Mouse (Mus musculus) heart, embryonic 13.5 days (tissue): ENCODE data around the gene Zfp503. TPM values are rescaled to one million over a fixed set of nuclear protein-coding genes. Genes with fewer than 3 reads are reported as not detected.

Source experiments
- ATAC-seq: fragments of 200-750 bp; cut with Nextera tagmentation; 2 replicates; pipeline ENCODE4 v1.8.0; 2017; ENCODE audit warnings: moderate TSS enrichment; ENCODE audit not compliant: insufficient number of reproducible peaks, low FRiP score, low TSS enrichment; ENCODE audit errors: extremely low read depth
- H3K27ac ChIP-seq: fragments of 300-500 bp; sonication (generic); replicated peaks from 2 replicates; pipeline ENCODE4 v1.5.1; 2015; ENCODE audit warnings: moderate library complexity, mild to moderate bottlenecking, inconsistent platforms
- H3K27me3 ChIP-seq: fragments of 300-500 bp; sonication (generic); replicated peaks from 2 replicates; pipeline ENCODE4 v1.6.1; 2015; ENCODE audit warnings: mild to moderate bottlenecking, inconsistent platforms
- H3K36me3 ChIP-seq: fragments of 300-500 bp; sonication (generic); 2 replicates; pipeline ENCODE4 v1.6.1; 2015; ENCODE audit warnings: mild to moderate bottlenecking, inconsistent platforms
- H3K4me1 ChIP-seq: fragments of 300-500 bp; sonication (generic); 2 replicates; pipeline ENCODE4 v1.6.1; 2015; ENCODE audit warnings: inconsistent platforms
- H3K4me2 ChIP-seq: fragments of 300-500 bp; sonication (generic); 2 replicates; pipeline ENCODE4 v1.6.1; 2015; ENCODE audit warnings: inconsistent platforms, mild to moderate bottlenecking, moderate library complexity
- H3K4me3 ChIP-seq: fragments of 300-500 bp; sonication (generic); 2 replicates; pipeline ENCODE4 v1.5.1; 2015; ENCODE audit warnings: moderate library complexity, mild to moderate bottlenecking, inconsistent platforms
- H3K9ac ChIP-seq: fragments of 300-500 bp; sonication (generic); 2 replicates; pipeline ENCODE4 v1.6.1; 2015; ENCODE audit warnings: inconsistent platforms, mild to moderate bottlenecking, moderate library complexity
- H3K9me3 ChIP-seq: fragments of 300-500 bp; sonication (generic); 2 replicates; pipeline ENCODE4 v1.6.1; 2016; ENCODE audit warnings: inconsistent platforms
- WGBS: fragments of 180-500 bp; shearing (Covaris S2); methylation state at CpG from one replicate; pipeline ENCODE4 v1.1.7; 2015; ENCODE audit warnings: mixed read lengths; 5-methylcytosine and 5-hydroxymethylcytosine counted together
- polyA plus RNA-seq: library from polyadenylated mRNA; unstranded; fragments of >200 nt; fragmentation: Nextera tagmentation; extraction: Ambion mirVana; gene quantifications from 2 replicates; pipeline ENCODE4 v1.2.1, GENCODE M21; 2015

Zfp503 gene
- polyA plus RNA-seq, 1 experiment from 2014 or later = 4.2 TPM

DNA sequence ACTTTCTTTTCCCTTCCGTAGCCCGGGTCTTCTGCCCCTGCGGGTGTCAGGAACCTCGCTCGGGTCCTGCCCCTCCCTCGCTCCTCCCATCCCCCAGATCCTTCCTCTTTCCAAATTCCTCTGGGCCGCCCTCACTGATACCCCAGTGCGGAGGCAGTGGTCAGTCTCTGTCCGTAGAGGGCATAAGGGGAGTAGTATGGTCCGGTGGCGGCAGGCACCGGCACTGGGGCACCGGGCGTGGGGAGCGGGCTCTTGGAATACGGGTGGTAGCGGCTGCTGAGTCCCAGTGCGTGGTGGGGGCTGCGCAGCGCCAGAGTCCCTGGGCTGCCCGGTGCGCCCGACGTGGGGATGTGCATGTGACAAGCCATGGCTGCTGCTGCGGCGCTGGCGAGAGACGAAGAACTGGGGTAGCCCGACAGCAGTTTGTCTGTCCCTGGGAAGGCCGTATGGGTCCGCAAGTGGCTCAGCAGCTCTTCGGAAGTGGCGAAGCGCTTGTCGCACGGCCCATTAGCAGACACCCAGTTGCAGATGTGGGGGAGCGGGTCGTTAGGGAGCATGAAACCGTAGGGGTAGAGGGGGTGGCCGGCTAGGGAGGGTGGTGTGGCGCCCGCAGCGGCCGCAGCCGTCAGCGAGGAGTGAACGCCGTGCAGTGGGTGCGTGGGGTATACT lies 4.5 kb downstream of the Zfp503 start:
- peaks cover 51% of the 10 kb centered on the region for H3K27me3 ChIP-seq
- H3K9me3 ChIP-seq = no peaks in the 10 kb centered on the region
- H3K4me2 ChIP-seq = peak overlapping the region; percentile 95
- H3K9ac ChIP-seq = peak overlapping the region; percentile 91
- peaks cover 11% of the 10 kb centered on the region for H3K36me3 ChIP-seq
- WGBS = 7% methylated on average over 49 of the region's 49 CpGs
- peaks cover 57% of the 10 kb centered on the region for H3K4me1 ChIP-seq
- ATAC-seq = no peak
- H3K4me3 ChIP-seq = peak overlapping the region; percentile 84
- H3K27ac ChIP-seq = peak overlapping the region; percentile 96

DNA sequence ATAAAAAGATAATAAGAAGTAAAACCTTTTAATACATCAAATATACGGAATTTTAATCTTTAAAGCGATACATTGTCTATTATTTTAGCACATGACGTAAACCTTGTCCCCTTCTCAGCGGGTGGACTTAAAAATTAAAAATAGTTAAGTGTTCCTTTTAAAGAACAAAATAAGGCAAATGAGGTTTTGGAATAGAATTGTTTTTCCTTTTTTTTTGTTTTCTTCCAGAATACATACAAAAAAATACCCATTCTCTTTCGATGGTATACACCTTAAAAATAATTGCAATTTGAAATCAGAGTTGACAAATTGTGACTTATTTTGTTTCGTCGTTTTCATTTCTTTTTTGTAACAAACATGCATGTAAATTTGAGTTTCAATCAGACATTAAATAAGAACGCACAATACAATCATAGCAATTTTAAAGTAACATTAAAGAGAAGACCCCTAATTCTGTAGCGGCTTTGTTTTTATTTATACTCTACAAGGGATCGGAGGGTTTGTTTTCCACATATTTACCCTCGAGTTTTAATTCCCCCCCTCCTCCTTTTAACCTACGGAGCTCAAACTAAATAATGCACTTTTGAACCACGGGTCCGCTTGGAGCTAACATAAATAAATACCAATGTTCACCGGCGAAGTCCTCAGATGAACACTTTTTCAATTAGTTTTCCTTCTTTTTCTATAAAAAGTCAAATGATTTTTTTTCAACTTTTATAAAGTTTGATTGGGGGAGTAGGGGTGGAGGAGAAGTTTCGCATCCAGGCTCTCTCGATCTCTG lies 5.3 kb downstream of the Zfp503 start:
- peak overlapping the region; percentile 96; the same call in 1 of the 2 replicates for H3K27ac ChIP-seq
- peak overlapping the region; percentile 91 for H3K9ac ChIP-seq
- peak overlapping the region; percentile 84 for H3K4me3 ChIP-seq
- whole genome bisulfite sequencing = 16% methylated on average over 18 of the region's 18 CpGs
- H3K9me3 ChIP-seq = no peaks in the 10 kb centered on the region
- peaks cover 11% of the 10 kb centered on the region for H3K36me3 ChIP-seq
- no peak for ATAC-seq
- peaks cover 49% of the 10 kb centered on the region for H3K4me1 ChIP-seq
- peaks cover 47% of the 10 kb centered on the region for H3K27me3 ChIP-seq
- peak overlapping the region; percentile 95 for H3K4me2 ChIP-seq

DNA sequence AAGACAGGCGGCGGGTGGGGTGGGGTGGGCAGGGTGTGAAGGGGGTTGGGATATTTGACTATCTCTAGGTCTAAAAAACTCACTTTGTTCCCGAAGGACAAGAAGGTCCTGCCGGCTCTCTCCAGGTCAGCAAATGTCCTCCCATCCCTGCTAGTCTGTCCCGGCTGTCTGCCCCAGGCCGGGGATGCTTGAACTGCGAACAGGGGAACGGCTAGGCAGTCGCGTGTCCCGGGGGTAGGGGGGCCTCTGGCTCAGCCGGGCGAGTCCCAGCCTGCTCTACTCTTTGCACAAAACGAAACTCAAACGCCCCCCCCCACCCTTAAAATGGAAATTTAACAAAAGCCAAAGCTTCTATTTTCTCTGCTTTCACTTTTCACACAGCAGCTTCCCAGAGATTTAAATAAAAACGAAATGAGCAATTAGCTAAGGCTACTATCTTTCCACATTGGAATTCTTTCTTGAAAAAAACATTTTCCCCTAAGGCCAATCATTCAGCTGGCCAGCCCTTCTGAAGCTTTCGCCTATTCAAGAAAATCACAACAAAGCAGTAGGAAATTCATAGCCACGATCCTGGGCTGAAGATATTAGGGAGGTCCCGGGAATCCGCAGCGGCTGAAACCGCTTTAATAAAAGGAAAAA lies 6.0 kb downstream of the Zfp503 start:
- H3K27me3 ChIP-seq = peaks cover 40% of the 10 kb centered on the region
- H3K36me3 ChIP-seq = peaks cover 11% of the 10 kb centered on the region
- peak overlapping the region; percentile 65 for H3K27ac ChIP-seq
- peak overlapping the region; percentile 52 for H3K4me3 ChIP-seq
- ATAC-seq = no peak
- peaks cover 42% of the 10 kb centered on the region for H3K4me1 ChIP-seq
- H3K9ac ChIP-seq = peak overlapping the region; percentile 79
- 2% methylated on average over 22 of the region's 22 CpGs for WGBS
- peak overlapping the region; percentile 83 for H3K4me2 ChIP-seq
- H3K9me3 ChIP-seq = no peaks in the 10 kb centered on the region

DNA sequence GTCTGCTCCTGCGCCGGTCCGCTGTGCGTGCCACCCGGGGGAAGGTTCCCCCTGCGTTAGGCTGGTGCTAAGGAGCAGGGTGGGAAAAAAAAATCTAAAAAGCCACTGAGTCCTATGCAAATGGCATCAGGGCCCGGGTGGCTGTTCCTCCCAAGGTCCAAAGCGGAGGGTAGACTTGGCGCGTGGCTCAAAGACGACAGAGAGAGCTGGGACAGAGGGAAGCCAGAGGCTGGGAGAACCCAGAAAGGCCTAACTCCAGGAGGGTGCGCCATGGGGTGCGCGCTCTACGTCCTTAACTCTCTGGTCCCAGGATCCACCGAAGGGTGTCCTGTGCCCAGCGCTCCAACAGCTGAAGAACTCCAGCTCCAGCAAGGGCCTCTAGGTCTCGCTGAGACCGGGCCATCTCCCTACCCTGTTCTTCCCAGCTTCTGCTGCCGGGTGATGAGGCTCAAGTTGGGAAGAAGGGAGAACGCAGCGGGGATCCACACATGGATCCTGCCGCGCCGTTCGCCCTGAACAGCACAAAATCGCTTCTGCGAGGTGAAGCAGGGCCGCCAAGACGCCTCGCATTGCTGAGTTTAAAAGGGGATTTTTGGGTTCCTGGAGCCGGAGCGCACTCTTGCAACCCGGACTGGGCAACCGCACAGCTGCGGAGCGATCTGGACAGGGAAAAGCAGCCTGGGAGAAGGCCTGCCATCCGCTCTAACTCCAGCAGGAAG lies 6.7 kb downstream of the Zfp503 start:
- WGBS = 6% methylated on average over 38 of the region's 38 CpGs
- no peak for ATAC-seq
- peak overlapping the region; percentile 65 for H3K27ac ChIP-seq

DNA sequence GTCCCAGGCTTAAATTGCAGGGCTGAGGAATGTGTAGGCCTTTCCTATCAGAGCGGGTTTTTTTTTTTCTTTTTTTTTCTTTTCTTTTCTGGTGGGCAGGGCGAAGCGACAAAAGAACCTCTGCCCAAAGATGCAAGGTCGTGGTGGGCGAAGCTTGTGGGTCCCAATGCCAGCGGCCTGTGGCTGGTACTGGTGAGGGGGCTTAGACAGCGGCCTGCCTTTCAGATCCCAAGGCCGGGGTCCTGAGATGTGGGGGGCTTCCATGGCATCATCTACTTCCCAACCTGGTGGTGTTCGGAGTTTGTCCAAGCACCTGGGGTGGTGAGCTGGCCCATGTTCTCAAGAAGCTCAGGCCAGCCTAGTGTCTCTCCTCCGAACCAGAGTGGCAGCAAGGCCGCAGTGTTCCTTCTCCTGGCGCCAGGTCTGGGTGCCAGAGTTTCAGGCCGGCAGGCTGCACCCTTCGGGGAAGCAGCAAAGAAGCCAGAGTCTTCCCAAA lies 7.3 kb downstream of the Zfp503 start:
- Histone ChIP-seq H3K4me2 (peak overlapping the region; percentile 83), H3K9me3 (no peaks in the 10 kb centered on the region), H3K27ac (peak overlapping the region; percentile 65), H3K4me1 (peaks cover 41% of the 10 kb centered on the region), H3K27me3 (peaks cover 39% of the 10 kb centered on the region), H3K4me3 (peak overlapping the region; percentile 52), H3K9ac (peak overlapping the region; percentile 79), H3K36me3 (peaks cover 11% of the 10 kb centered on the region)
- ATAC-seq = no peak
- WGBS = 36% methylated on average over 14 of the region's 14 CpGs

More for the DNA sequence above, 6.7 kb downstream of the Zfp503 start:
- H3K4me2 ChIP-seq = peak overlapping the region; percentile 83
- H3K36me3 ChIP-seq = peaks cover 11% of the 10 kb centered on the region
- H3K9ac ChIP-seq = peak overlapping the region; percentile 79
- no peaks in the 10 kb centered on the region for H3K9me3 ChIP-seq
- peaks cover 42% of the 10 kb centered on the region for H3K4me1 ChIP-seq
- H3K4me3 ChIP-seq = peak overlapping the region; percentile 52
- peaks cover 39% of the 10 kb centered on the region for H3K27me3 ChIP-seq

DNA sequence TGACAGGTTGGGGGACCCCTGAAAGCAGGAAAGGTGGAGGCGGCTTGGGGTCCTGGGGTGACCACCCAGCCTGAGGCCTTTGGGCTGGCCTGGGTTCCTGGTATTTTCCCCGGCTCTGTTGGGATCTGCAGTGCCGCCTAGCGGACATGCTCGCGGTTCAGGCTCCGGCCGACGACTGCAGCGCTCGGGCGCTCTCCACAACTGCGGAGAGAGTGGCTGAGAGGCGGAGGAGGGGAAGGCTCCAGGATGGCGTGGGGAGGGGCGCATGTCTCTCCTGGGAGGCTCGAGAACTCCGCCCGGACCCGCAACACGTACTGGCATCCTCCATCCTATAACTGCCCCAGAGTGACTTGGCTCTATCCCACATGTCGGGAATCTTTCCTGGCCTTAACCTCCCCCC lies 7.9 kb downstream of the Zfp503 start:
- no peak overlapping the region for H3K9ac ChIP-seq
- H3K4me3 ChIP-seq = peak overlapping the region; percentile 52
- H3K4me2 ChIP-seq = peak overlapping the region; percentile 83
- ATAC-seq = no peak
- peaks cover 39% of the 10 kb centered on the region for H3K27me3 ChIP-seq
- H3K9me3 ChIP-seq = no peaks in the 10 kb centered on the region
- peaks cover 11% of the 10 kb centered on the region for H3K36me3 ChIP-seq
- peaks cover 35% of the 10 kb centered on the region for H3K4me1 ChIP-seq
- under 1% methylated on average over 22 of the region's 22 CpGs for WGBS
- 0 out of 2 replicates have a peak overlapping the region, but pooled peaks have one; percentile 12 for H3K27ac ChIP-seq

DNA sequence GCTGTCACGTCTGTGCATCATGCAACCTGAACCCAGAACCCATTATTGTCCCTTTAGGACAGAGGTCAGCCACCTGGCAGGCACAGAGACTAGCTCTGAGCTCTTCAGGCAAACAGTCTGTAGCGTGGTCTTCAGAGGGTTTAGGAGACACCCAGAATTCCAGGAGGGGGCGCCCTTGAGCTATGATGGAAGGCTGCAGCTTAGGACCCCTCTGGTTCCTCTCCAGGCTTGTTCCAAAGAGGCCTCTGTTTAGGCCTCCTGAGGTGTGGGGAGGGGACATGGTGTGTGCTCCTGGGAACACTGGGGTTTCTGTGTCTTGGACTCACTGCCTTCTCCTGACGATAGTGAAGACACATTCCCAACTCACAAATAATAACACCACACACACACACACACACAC lies 20.4 kb downstream of the Zfp503 start:
- Histone ChIP-seq H3K4me2 (no peak overlapping the region), H3K9ac (no peak overlapping the region), H3K27me3 (peaks cover 9% of the 10 kb centered on the region; the same call in 1 of the 2 replicates), H3K4me1 (no peaks in the 10 kb centered on the region), H3K4me3 (no peak overlapping the region), H3K27ac (no peak overlapping the region), H3K9me3 (no peaks in the 10 kb centered on the region), H3K36me3 (no peaks in the 10 kb centered on the region)
- ATAC-seq = no peak
- 25% methylated on average over 4 of the region's 4 CpGs for WGBS

DNA sequence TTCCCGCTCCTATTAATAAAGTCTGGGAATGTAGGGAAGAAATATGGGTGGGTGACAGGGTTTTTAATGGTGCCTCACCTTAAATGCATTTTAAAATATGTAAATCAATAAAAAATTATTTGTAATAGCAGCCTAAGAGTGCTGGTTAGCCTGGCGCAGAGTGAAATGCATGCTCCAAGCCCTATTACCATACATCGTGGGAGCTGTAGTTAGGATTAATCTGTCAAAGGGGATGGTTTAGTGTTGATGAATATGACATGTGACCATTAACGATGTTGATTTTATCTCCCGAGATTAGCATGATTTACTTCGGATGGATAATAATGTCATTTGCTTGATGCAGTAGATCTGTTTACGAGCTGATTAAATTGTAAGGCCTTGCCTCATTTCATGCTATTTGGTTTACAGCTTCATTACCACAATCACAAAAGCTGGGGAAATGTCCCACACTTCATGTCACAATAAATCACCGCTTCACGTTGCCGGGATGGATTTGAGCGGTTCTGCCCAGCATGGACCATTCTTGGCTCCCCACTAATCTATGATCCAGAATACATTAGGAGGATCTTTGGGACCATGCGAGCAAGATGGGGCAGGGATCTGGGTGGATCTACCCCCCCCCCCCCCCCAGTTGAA lies 21.9 kb downstream of the Zfp503 start:
- ATAC-seq = no peak
- no peaks in the 10 kb centered on the region for H3K9me3 ChIP-seq
- no peak overlapping the region for H3K4me3 ChIP-seq
- 76% methylated on average over 12 of the region's 12 CpGs for WGBS
- peaks cover 9% of the 10 kb centered on the region; the same call in 1 of the 2 replicates for H3K27me3 ChIP-seq
- H3K4me2 ChIP-seq = no peak overlapping the region
- no peaks in the 10 kb centered on the region for H3K36me3 ChIP-seq
- H3K9ac ChIP-seq = no peak overlapping the region
- H3K4me1 ChIP-seq = no peaks in the 10 kb centered on the region
- H3K27ac ChIP-seq = no peak overlapping the region

DNA sequence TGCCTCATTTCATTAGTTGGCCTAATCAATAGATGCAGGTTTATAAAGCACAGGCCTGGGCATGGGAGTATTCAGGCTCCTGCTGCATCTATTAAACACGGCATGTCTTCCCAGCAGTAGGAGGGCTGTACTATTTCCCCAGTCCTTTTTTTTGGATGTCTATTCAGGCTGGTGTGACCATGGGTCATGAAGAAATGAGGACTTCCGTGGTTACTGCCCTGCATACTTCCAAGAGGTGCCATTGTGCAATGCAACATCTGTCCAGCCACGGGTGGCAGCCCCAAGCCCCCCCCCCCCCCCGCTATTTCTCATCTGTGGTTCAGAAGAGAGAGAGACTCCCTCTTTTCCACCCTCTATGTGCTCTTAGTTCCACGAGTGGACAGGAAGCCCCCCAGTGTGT lies 23.1 kb downstream of the Zfp503 start:
- WGBS = 64% methylated on average over 5 of the region's 5 CpGs
- Histone ChIP-seq H3K27ac (no peak overlapping the region), H3K27me3 (peaks cover 9% of the 10 kb centered on the region; the same call in 1 of the 2 replicates), H3K9ac (no peak overlapping the region), H3K36me3 (no peaks in the 10 kb centered on the region), H3K4me1 (no peaks in the 10 kb centered on the region), H3K4me2 (no peak overlapping the region), H3K4me3 (no peak overlapping the region), H3K9me3 (no peaks in the 10 kb centered on the region)
- ATAC-seq = no peak

DNA sequence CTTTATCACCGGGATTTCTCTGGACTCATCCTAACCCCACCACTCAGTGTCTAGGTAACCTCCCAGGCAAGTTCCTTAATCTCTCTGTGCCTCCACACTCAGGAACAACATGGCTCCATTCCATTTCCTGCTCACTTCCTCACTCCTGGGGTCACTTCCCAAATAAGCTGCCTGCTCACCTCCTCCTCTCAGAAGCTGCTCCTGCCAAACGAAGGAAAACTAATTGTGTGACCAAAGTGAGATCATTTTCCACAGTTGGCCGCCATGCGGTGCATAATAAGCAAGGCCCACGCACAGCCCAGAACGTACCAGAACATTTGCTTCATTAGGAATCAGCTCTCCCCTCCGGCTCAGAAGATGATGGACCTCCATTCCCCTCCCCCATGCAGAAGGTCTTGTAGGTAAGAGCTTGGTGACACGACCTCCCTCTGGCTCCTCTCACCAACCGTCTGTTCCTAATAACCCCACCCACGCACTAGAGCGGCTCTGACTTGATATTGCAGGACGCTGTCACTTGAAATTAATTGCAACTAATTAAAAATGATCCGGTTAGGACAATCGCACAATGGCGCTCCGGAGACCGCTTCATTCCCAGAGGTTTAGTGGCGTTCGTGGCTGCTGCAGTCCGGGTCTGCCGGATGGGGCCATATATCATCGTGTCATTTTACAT lies 26.9 kb downstream of the Zfp503 start:
- Histone ChIP-seq H3K4me2 (no peak overlapping the region), H3K4me1 (peaks cover 18% of the 10 kb centered on the region), H3K27ac (no peak overlapping the region), H3K9ac (no peak overlapping the region), H3K4me3 (no peak overlapping the region), H3K27me3 (peaks cover 9% of the 10 kb centered on the region; the same call in 1 of the 2 replicates), H3K36me3 (no peaks in the 10 kb centered on the region), H3K9me3 (no peaks in the 10 kb centered on the region)
- WGBS = 76% methylated on average over 22 of the region's 22 CpGs
- ATAC-seq = no peak
